Mouse (Mus musculus) MEL-GATA-1-ER (cell line): ENCODE results near the gene Hrh1.
"Not testable (repeated sequence)": the region's sequence is repeated elsewhere in the genome, so short reads cannot be mapped to it uniquely, and the experiment has no call there.

Source experiments
- DNase-seq: peaks from one replicate; pipeline ENCODE4 v3.0.0-alpha.2; 2012; ENCODE audit warnings: low read depth; ENCODE audit errors: extremely low read depth

Gene Hrh1

DNA sequence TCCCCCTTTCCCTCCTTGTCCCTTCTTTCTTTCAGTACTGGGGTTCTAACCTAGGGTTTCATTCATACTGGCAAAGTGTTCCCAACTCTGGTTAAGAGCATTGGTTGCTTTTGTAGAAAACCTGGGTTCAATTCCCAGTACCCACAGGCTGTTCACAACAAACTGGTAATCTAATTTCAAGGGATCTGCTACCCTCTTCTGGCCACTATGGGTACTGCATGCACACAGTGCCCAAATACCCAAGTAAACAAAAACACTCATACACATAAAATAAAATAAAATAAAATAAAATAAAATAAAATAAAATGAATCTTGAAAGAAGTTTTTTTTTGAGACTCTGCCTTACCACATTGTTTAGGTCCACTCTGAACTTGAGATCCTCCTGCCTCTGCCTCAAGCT lies 63.8 kb downstream of the Hrh1 start:
- DNase-seq, result no peak

DNA sequence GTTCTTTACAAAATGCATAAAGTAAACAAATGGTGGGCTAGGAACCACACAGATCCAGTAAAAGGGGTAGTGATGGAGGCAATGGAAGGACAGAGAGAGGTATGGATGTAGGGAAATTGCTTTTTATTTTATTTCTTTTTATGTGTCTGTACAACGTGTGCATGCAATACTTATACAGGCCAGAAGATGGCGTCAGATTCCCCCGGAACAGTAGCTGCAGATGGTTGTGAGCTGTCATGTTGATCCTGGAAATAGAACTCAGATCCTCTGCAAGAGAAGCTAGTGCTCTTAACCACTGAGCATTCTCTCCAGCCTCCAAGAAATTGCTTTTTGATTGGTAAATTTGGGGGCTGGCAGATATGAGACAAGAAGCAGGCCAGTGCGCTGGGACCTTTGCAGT lies 65.0 kb downstream of the Hrh1 start:
- no peak for DNase-seq

DNA sequence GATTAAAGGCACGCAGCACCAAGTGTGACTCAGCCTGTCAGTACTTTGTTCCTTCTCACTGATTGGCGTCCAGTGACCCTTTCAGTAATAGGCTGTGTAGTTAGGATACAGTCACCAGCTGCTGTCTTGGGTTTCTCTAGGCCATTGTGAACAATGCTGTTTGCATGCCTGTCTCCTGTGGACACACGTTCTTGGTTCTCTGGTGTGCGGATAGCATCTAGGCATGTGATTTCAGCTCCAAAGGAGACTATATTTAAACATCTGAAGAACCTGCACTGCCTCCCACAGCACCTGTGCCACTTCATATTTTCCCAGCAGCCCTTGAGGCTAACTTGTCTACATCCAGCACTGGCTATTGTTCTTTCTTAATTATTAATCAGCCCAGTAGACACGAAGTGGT lies 75.8 kb downstream of the Hrh1 start:
- no peak for DNase-seq

DNA sequence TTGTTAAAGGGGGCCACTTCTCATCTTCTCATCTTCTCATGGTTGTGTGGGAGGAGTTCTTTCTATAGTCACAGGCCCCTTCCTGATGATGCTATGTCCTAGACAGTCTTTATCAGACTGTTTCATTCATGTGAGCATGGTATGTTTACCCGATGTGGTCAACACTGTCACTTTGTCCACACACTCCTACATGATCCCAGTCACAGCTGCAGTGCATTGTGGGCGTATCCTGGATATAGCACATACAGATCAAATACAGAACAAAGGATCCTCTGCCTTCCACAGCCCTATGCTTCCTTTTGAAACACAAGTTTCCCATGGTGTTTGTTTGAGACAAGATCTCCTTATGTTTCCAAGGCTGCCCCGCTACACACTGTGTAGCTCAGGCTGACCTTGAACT lies 76.3 kb downstream of the Hrh1 start:
- DNase-seq, result no peak

DNA sequence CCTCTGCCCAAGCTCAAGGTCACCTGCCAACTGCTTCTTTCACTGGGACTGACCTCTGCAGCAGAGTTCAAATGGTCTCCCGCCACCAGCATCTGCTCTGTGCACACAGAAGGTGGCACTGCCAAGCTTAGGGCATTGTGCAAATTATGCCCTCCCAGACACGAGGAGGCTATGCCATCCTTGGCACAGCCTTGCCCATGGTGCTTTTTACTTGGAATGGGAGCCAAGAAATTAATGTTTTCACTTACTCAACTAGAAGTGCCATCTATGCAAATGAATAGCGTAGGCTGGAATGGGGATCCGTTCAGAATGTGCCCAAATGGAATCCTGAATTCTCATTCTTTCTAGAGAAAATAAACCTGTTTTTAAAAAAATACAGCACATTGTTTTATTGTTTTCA lies 77.2 kb downstream of the Hrh1 start:
- DNase-seq, result no peak

DNA sequence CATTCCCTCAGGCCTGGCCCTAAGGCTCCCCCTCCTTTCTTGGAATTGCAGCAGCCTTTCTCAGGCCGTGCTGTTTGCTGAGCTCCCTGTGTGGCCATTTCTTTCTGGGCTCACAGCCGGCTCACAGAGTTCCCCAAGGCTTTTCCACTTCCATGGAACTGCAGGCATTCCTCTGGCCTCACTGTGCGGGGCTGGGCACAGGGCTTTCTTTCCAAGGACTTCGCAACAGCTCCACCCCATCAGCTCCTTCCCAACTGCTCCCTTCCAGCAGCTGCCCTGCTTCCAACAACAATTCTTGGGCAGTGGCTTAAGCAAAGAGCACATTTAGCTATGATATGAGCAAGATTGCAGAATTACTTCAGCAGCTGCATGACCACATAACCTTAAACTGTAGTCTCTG lies 81.0 kb downstream of the Hrh1 start:
- DNase-seq, result no peak

DNA sequence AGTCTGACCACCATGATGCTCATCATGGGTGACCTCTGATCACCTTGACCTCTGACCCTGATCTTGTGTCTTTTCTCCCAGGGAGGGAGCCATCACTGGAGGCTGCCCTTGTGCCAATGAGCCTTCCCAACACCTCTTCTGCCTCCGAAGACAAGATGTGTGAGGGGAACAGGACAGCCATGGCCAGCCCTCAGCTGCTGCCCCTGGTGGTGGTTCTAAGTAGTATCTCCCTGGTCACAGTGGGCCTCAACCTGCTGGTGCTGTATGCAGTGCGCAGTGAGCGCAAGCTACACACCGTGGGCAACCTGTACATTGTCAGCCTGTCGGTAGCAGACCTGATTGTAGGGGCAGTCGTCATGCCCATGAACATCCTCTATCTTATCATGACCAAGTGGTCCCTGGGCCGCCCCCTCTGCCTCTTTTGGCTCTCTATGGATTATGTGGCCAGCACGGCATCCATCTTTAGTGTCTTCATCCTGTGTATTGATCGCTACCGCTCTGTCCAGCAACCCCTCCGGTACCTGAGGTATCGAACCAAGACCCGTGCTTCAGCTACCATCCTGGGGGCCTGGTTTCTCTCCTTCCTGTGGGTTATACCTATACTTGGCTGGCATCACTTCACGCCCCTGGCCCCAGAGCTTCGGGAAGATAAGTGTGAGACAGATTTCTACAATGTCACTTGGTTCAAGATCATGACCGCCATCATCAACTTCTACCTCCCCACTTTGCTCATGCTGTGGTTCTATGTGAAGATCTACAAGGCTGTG lies 82.1 kb downstream of the Hrh1 start:
- no peak for DNase-seq

DNA sequence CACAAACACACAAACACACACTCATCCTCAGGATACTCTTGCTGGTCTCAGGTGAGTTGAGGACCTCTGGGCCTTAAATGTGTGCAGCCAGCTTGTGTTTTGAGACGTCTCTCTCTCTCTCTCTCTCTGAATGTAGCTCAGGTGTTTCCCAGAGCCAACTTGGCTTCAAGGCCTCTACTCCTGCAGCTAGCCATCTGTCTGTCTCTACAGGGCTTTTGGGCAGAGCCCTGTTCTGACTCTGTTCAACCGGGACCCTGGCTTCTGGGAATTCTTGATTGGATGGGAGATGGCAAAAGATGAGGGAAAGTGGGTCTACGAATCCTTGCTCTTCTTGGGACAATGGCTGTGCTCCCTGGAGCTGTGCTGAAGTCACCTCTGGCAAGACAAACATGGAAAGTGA lies 91.6 kb downstream of the Hrh1 start:
- DNase-seq, result no peak

DNA sequence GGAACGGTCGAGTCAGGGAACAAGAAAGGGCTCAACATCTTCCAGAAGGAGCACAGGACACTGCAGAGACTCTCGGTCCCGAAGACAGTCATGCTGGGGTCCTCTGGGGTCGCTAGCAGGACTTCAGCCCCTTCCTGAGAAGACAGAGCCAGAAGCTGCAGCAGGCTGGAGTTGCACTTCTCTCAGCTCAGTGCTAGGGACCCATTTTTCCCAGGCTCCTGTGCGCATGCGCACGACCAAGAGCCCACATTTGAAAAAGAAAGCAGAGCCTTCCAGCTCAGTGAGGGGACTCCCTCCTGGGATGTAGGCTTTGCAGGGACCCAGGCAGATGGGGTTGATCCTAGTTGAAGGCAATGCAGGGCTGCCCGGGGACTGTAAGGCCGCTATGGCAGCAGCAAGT lies 94.9 kb downstream of the Hrh1 start:
- not testable (repeated sequence) for DNase-seq

DNA sequence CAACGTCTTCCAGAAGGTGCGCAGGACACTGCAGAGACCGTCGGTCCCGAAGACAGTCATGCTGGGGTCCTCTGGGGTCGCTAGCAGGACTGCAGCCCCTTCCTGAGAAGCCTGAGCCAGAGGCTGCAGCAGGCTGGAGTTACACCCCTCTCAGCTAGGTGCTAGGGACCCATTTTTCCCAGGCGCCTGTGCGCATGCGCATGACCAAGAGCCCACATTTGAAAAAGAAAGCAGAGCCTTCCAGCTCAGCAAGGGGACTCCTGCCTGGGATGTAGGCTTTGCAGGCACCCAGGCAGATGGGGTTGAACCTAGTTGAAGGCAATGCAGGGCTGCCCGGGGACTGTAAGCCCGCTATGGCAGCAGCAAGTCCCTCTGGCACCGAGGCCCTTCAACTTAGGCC lies 97.3 kb downstream of the Hrh1 start:
- DNase-seq, result not testable (repeated sequence)

DNA sequence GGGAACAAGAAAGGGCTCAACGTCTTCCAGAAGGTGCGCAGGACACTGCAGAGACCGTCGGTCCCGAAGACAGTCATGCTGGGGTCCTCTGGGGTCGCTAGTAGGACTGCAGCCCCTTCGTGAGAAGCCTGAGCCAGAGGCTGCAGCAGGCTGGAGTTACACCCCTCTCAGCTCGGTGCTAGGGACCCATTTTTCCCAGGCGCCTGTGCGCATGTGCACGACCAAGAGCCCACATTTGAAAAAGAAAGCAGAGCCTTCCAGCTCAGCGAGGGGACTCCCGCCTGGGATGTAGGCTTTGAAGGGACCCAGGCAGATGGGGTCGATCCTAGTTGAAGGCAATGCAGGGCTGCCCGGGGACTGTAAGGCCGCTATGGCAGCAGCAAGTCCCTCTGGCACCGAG lies 116.3 kb downstream of the Hrh1 start:
- DNase-seq, result not testable (repeated sequence)

DNA sequence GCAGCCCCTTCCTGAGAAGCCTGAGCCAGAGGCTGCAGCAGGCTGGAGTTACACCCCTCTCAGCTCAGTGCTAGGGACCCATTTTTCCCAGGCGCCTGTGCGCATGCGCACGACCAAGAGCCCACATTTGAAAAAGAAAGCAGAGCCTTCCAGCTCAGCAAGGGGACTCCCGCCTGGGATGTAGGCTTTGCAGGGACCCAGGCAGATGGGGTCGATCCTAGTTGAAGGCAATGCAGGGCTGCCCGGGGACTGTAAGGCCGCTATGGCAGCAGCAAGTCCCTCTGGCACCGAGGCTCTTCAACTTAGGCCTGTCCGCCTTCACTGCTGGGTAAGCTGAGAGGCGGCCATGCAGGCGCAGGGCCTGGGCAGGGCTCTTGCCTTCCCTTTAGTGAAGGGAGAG lies 131.0 kb downstream of the Hrh1 start:
- DNase-seq, result not testable (repeated sequence)
